Mouse (Mus musculus): ENCODE measurements at regions not wholly inside any gene's neighbourhood (a gene's known extent, or its start where the extent isn't known, plus 50 kb on each side); places are given as distances from the start of the nearest gene placed in this dataset.
"Not testable (repeated sequence)": the region's sequence is repeated elsewhere in the genome, so short reads cannot be mapped to it uniquely, and the experiment has no call there.

DNA sequence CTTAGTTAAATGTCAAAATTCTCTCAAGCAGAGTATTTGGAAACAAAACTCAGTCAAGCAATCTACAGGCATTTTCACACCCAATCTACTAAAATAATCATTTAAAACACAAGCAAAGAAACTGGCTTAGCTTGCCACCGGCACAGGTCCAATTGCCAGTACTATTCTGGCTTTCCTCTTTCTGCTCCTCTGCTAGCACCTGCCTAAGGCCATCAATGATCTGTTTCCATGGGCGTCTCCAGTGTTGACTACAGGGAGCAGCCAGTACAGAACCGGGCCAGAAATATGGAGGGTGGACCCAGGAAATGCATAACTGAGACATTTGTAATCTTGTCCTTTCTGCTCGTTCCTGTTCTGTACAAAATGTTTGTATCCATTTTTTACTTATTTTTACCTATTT, 96.4 kb upstream of the C6 start:
- H3K4me1 ChIP-seq (ENCODE audit: control insufficient read depth, insufficient read depth, low read length), result no peaks in the 10 kb centered on the region
- DNase-seq (ENCODE audit: low spot score) (no peak), ATAC-seq (no peak)
- no peak overlapping the region for H3K4me2 ChIP-seq (ENCODE audit: low read length)
- no peak overlapping the region for H3K9ac ChIP-seq (ENCODE audit: low read length)
- H3K27me3 ChIP-seq (replicated peaks; ENCODE audit: control insufficient read depth, insufficient read depth, low read length), result no peaks in the 10 kb centered on the region
- H3K27ac ChIP-seq (ENCODE audit: low read depth, low read length), result no peak overlapping the region
- no peaks in the 10 kb centered on the region for H3K9me3 ChIP-seq (replicated peaks; ENCODE audit: control insufficient read depth, low read length)
- 88% methylated on average over 4 of the region's 4 CpGs for WGBS
- no peaks in the 10 kb centered on the region for H3K36me3 ChIP-seq (ENCODE audit: control insufficient read depth, insufficient read depth, low read length)
- H3K4me3 ChIP-seq (ENCODE audit: low read depth, low read length), result no peak overlapping the region

DNA sequence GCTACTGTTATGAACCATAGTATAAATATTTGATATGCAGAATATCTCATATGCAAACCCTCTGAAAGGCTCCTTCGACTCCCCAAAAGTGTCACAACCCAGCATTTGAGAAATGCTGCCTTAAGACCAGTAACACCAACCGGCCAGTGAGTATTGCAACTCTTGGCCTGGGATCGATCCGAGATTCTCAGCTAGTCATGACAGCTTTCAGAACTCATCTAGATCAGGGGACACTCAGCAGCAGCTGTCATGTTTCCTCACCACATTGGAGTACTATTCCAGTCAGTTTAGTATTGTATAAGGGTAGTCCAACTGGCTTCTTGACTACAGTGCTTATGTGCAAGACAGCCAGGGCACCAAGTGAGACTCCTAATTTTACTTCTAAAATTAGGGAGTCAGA, 85.3 kb upstream of the C6 start:
- no peaks in the 10 kb centered on the region for H3K36me3 ChIP-seq (ENCODE audit: control insufficient read depth, insufficient read depth, low read length)
- 95% methylated on average over 4 of the region's 4 CpGs for WGBS
- ATAC-seq (no peak), DNase-seq (ENCODE audit: low spot score) (no peak)
- no peaks in the 10 kb centered on the region; the same call in 1 of the 2 replicates for H3K4me1 ChIP-seq (ENCODE audit: control insufficient read depth, insufficient read depth, low read length)
- no peak overlapping the region for H3K4me3 ChIP-seq (ENCODE audit: low read depth, low read length)
- H3K4me2 ChIP-seq (ENCODE audit: low read length), result no peak overlapping the region
- no peaks in the 10 kb centered on the region for H3K27me3 ChIP-seq (replicated peaks; ENCODE audit: control insufficient read depth, insufficient read depth, low read length)
- H3K9ac ChIP-seq (ENCODE audit: low read length), result no peak overlapping the region
- H3K9me3 ChIP-seq (replicated peaks; ENCODE audit: control insufficient read depth, low read length), result no peaks in the 10 kb centered on the region
- no peak overlapping the region for H3K27ac ChIP-seq (ENCODE audit: low read depth, low read length)

DNA sequence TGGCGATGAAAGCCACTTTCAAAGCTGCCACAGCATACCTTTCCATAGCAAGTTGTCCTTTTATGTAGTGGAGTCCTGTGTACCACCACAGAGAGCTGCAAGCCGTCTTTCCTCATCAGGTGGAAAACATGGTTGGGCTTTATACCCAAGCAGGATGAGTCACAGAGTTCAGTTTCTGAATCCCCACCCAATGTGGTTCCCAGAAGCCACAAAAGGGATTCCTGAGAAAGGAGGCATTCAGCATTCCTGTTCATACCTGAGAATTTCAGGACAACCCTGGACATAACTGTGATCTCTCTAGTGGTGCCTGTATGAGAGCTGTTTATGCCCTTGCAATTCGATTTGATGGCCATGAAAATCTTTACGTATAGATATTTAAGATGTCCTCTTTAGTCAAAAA, 84.1 kb upstream of the C6 start:
- no peaks in the 10 kb centered on the region; the same call in 1 of the 2 replicates for H3K4me1 ChIP-seq (ENCODE audit: control insufficient read depth, insufficient read depth, low read length)

DNA sequence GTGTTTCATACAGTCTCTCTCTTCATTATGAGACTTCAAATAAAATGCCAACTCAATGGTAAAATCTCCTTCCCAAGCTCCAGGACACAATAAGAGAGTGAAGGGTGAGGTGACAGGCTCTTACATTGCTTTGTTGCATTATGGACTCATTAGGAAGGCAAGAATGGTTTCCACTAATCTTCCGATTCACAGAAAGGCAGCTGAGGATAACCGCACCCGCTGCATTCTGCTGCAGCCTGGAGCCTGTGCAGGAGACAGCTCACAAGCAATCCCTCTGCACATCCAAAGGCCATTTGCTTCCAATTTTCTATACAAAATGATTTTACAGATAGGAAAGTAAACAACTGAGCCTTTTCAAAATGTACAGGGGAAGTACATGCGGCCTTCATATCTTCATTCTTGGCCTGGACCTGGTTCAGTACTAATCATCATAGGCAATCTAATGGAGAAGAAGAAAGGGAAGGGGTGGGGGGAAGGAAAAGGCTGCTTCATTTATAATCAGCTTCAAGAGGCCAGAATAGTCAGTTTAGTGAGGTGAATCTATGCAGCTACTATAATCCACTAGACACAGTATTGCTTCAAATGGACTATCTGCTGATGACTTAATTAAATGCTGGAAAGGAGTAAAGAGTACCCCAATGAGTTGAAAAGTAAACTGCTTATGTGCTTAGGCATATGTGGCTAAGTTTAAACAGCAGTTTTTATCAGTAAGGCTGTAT, 82.9 kb upstream of the C6 start:
- 18% methylated on average over 4 of the region's 4 CpGs for WGBS
- H3K4me2 ChIP-seq (ENCODE audit: low read length), result no peak overlapping the region
- no peaks in the 10 kb centered on the region; the same call in 1 of the 2 replicates for H3K4me1 ChIP-seq (ENCODE audit: control insufficient read depth, insufficient read depth, low read length)
- peak; percentile 49 for DNase-seq (ENCODE audit: low spot score)
- no peak overlapping the region for H3K4me3 ChIP-seq (ENCODE audit: low read depth, low read length)
- H3K27me3 ChIP-seq (replicated peaks; ENCODE audit: control insufficient read depth, insufficient read depth, low read length), result no peaks in the 10 kb centered on the region
- H3K9ac ChIP-seq (ENCODE audit: low read length), result no peak overlapping the region
- no peak overlapping the region for H3K27ac ChIP-seq (ENCODE audit: low read depth, low read length)
- no peaks in the 10 kb centered on the region for H3K36me3 ChIP-seq (ENCODE audit: control insufficient read depth, insufficient read depth, low read length)
- H3K9me3 ChIP-seq (replicated peaks; ENCODE audit: control insufficient read depth, low read length), result no peaks in the 10 kb centered on the region
- peak; percentile 75 for ATAC-seq

More for the DNA sequence above, 84.1 kb upstream of the C6 start:
- 64% methylated on average over 4 of the region's 4 CpGs for WGBS
- H3K27ac ChIP-seq (ENCODE audit: low read depth, low read length), result no peak overlapping the region
- H3K9ac ChIP-seq (ENCODE audit: low read length), result no peak overlapping the region
- H3K36me3 ChIP-seq (ENCODE audit: control insufficient read depth, insufficient read depth, low read length), result no peaks in the 10 kb centered on the region
- H3K4me2 ChIP-seq (ENCODE audit: low read length), result no peak overlapping the region
- H3K9me3 ChIP-seq (replicated peaks; ENCODE audit: control insufficient read depth, low read length), result no peaks in the 10 kb centered on the region
- ATAC-seq, result no peak
- H3K27me3 ChIP-seq (replicated peaks; ENCODE audit: control insufficient read depth, insufficient read depth, low read length), result no peaks in the 10 kb centered on the region
- H3K4me3 ChIP-seq (ENCODE audit: low read depth, low read length), result no peak overlapping the region
- no peak for DNase-seq (ENCODE audit: low spot score)

DNA sequence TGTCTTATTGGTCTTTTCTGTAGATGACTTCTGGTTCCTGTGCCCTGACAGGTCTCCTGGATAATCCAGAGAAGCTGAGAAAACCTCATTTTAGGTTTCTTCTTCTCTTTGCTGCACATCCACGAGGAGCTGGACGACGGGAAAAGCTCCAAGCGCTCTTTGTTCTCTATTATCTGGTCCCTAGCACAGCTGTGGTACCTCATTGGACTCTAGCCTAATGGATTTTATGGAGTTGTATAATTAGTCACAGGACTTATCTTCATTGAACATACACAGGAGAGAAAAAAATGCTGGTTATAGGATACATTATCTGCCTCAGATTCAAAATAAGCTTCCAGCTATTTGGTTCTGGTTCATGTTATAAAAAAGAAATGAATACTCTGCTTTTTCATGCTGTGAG, 78.3 kb upstream of the C6 start:
- no peak overlapping the region for H3K27ac ChIP-seq (ENCODE audit: low read depth, low read length)
- H3K4me1 ChIP-seq (ENCODE audit: control insufficient read depth, insufficient read depth, low read length), result no peaks in the 10 kb centered on the region; the same call in 1 of the 2 replicates
- no peak overlapping the region for H3K4me3 ChIP-seq (ENCODE audit: low read depth, low read length)
- no peak overlapping the region for H3K9ac ChIP-seq (ENCODE audit: low read length)
- H3K4me2 ChIP-seq (ENCODE audit: low read length), result no peak overlapping the region
- no peaks in the 10 kb centered on the region for H3K36me3 ChIP-seq (ENCODE audit: control insufficient read depth, insufficient read depth, low read length)
- no peak for ATAC-seq
- WGBS, result 76% methylated on average over 4 of the region's 4 CpGs
- DNase-seq (ENCODE audit: low spot score), result no peak
- H3K9me3 ChIP-seq (replicated peaks; ENCODE audit: control insufficient read depth, low read length), result no peaks in the 10 kb centered on the region
- H3K27me3 ChIP-seq (replicated peaks; ENCODE audit: control insufficient read depth, insufficient read depth, low read length), result no peaks in the 10 kb centered on the region

DNA sequence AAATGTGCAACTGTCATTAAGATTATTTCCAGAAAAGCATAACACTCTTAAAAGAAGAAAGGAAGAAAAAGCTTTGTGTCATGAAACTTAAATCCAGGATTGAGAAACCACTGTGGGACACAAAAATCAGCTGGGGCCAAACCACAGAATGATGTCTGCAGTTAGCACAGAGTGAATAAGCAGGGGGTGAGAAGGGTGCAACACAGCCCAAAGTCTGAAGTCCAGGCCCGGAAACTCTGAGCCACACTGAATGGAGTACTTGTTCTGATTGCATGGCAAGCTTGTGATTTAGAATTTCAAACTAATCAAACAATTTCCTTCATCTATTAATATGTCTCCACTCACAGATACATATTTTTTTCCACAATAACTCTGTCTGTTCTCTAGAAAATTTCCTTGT, 73.3 kb upstream of the C6 start:
- Histone ChIP-seq H3K9me3 (replicated peaks; ENCODE audit: control insufficient read depth, low read length) (no peaks in the 10 kb centered on the region), H3K27ac (ENCODE audit: low read depth, low read length) (no peak overlapping the region), H3K27me3 (replicated peaks; ENCODE audit: control insufficient read depth, insufficient read depth, low read length) (no peaks in the 10 kb centered on the region), H3K4me2 (ENCODE audit: low read length) (no peak overlapping the region), H3K4me3 (ENCODE audit: low read depth, low read length) (no peak overlapping the region), H3K9ac (ENCODE audit: low read length) (no peak overlapping the region), H3K4me1 (ENCODE audit: control insufficient read depth, insufficient read depth, low read length) (no peaks in the 10 kb centered on the region), H3K36me3 (ENCODE audit: control insufficient read depth, insufficient read depth, low read length) (no peaks in the 10 kb centered on the region)
- WGBS, result 93% methylated on average over 1 of the region's 1 CpGs
- ATAC-seq (no peak), DNase-seq (ENCODE audit: low spot score) (no peak)

DNA sequence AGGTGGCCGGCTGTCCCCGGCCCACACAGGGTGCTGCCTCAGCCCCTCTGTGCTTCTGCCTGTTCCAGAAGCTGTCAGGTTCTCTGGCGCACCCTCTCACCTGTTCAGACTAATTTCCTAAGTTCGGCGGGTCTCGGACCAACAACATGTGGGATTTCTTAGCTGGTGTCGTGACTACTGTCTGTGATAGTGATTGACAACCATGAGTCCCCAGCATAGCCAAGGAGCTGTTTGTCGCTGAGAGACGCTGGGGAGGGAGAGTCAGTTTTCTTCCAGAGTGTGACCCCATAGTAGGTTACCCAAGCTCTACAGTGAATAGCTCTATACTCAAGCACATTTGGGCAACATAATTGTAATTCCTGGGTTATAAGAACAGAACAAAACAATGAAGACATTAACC, 54.1 kb upstream of the C6 start:
- DNase-seq (ENCODE audit: low spot score); H3K4me3 ChIP-seq (ENCODE audit: low read depth, low read length); ATAC-seq; H3K4me2 ChIP-seq (ENCODE audit: low read length); H3K9ac ChIP-seq (ENCODE audit: low read length); H3K36me3 ChIP-seq (ENCODE audit: control insufficient read depth, insufficient read depth, low read length); H3K4me1 ChIP-seq (ENCODE audit: control insufficient read depth, insufficient read depth, low read length); H3K27me3 ChIP-seq (replicated peaks; ENCODE audit: control insufficient read depth, insufficient read depth, low read length); H3K9me3 ChIP-seq (replicated peaks; ENCODE audit: control insufficient read depth, low read length); H3K27ac ChIP-seq (ENCODE audit: low read depth, low read length): not testable (repeated sequence)
- 94% methylated on average over 7 of the region's 9 CpGs for WGBS

Data from forebrain, embryonic 14.5 days (tissue).